7 mouse cellular contexts compared by ENCODE assay signal in the genomic region with DNA sequence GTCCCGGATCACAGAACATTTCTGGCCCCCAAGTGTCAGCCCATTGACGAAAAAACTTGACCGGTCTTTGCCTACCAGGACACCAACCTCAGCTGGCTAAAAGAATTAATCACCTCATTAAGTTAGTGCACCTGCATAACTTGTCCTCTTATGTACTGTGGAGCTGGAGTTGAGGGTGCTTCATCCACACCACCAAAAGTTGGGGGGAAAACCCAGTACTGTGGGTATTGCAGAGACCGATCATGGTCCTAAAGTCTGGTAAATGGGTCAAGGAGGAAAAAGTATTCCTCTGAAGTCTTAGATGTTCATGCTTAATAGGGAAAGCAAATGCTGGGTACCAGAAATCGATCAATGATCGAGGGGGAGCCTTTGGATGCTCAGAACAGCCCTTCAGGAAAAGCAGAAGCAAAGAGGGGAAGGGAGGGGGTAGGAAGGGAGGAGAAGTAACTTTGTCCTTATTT. TPM values are rescaled to one million over a fixed set of nuclear protein-coding genes. Genes with fewer than 3 reads are reported as not detected.
A peak's percentile ranks its signal among the peaks of the same experiment; 100 is the strongest.
DNase-seq lines count a peak whose midpoint lies in the region; ATAC-seq and TF ChIP-seq lines count a peak whose summit lies in the region.

No protein-coding gene starts in this region.

- no peak for TF ChIP-seq CTCF in lung, embryonic 14.5 days (IDR thresholded peaks at IDR 0.05; ENCODE audit: low read depth)
- TF ChIP-seq CTCF in small intestine, adult 2 months (IDR thresholded peaks at IDR 0.05; ENCODE audit: extremely low read depth, insufficient read length, insufficient replicate concordance, low read depth, low read length), result no peak

- TF ChIP-seq POLR2A in small intestine, adult 2 months (IDR thresholded peaks at IDR 0.05; ENCODE audit: low read depth, low read length), result no peak

- no peaks in the 10 kb centered on the region for H3K27me3 ChIP-seq in lung, embryonic 14.5 days (ENCODE audit: insufficient read depth, low read length)
- peaks cover 3% of the 10 kb centered on the region; the same call in 1 of the 2 replicates for H3K27me3 ChIP-seq in forebrain, embryonic 12.5 days
- H3K27me3 ChIP-seq in liver, embryonic 11.5 days (replicated peaks; ENCODE audit: control insufficient read depth, insufficient read depth, low read length), result no peaks in the 10 kb centered on the region
- H3K27me3 ChIP-seq in small intestine, adult 2 months (ENCODE audit: control insufficient read depth, insufficient read depth, low read length), result no peaks in the 10 kb centered on the region

- peak overlapping the region; percentile 100 for H3K4me3 ChIP-seq in lung, embryonic 14.5 days (ENCODE audit: low read depth, low read length)
- H3K4me3 ChIP-seq in forebrain, embryonic 12.5 days (replicated peaks), result peak overlapping the region; percentile 98
- H3K4me3 ChIP-seq in liver, embryonic 11.5 days (ENCODE audit: low read depth, low read length), result peak overlapping the region; percentile 100
- peak overlapping the region; percentile 87 for H3K4me3 ChIP-seq in small intestine, adult 2 months (ENCODE audit: low read depth, low read length)

- peak overlapping the region; percentile 97 for H3K4me2 ChIP-seq in lung, embryonic 14.5 days
- peak overlapping the region; percentile 96 for H3K4me2 ChIP-seq in forebrain, embryonic 12.5 days
- peak overlapping the region; percentile 92 for H3K4me2 ChIP-seq in liver, embryonic 11.5 days

- peak overlapping the region; percentile 97 for H3K9ac ChIP-seq in lung, embryonic 14.5 days
- H3K9ac ChIP-seq in forebrain, embryonic 12.5 days, result peak overlapping the region; percentile 97
- H3K9ac ChIP-seq in liver, embryonic 11.5 days (ENCODE audit: low read depth, low read length), result peak overlapping the region; percentile 100

- WGBS in lung, embryonic 14.5 days, result 43% methylated on average over 6 of the region's 6 CpGs
- WGBS in forebrain, embryonic 12.5 days, result 62% methylated on average over 6 of the region's 6 CpGs
- WGBS in liver, embryonic 11.5 days, result 32% methylated on average over 6 of the region's 6 CpGs
- 2% methylated on average over 6 of the region's 6 CpGs for WGBS in small intestine, adult 2 months

- H3K36me3 ChIP-seq in lung, embryonic 14.5 days (ENCODE audit: insufficient read depth), result peaks cover 53% of the 10 kb centered on the region
- H3K36me3 ChIP-seq in forebrain, embryonic 12.5 days (replicated peaks), result peaks cover 43% of the 10 kb centered on the region
- H3K36me3 ChIP-seq in liver, embryonic 11.5 days (ENCODE audit: control insufficient read depth, insufficient read depth, low read length), result peaks cover 34% of the 10 kb centered on the region
- peaks cover 46% of the 10 kb centered on the region for H3K36me3 ChIP-seq in small intestine, adult 2 months (ENCODE audit: control insufficient read depth, insufficient read depth, low read length)

- no peaks in the 10 kb centered on the region for H3K9me3 ChIP-seq in lung, embryonic 14.5 days (ENCODE audit: low read depth, low read length)
- no peaks in the 10 kb centered on the region for H3K9me3 ChIP-seq in forebrain, embryonic 12.5 days
- H3K9me3 ChIP-seq in liver, embryonic 11.5 days (ENCODE audit: control insufficient read depth, low read length), result no peaks in the 10 kb centered on the region

- DNase-seq in lung, embryonic 14.5 days, result no peak
- DNase-seq in lung, adult 18-20 months, result no peak
- DNase-seq in liver, embryonic 11.5 days (ENCODE audit: low spot score), result no peak
- DNase-seq in urinary bladder, postnatal 4 days (ENCODE audit: low spot score in 2 of 2), result no peak
- no peak for DNase-seq in kidney, postnatal 14 days

- H3K4me1 ChIP-seq in lung, embryonic 14.5 days (ENCODE audit: insufficient read depth), result peaks cover 22% of the 10 kb centered on the region
- H3K4me1 ChIP-seq in forebrain, embryonic 12.5 days, result peaks cover 59% of the 10 kb centered on the region
- H3K4me1 ChIP-seq in liver, embryonic 11.5 days (replicated peaks; ENCODE audit: control insufficient read depth, insufficient read depth, low read length), result peaks cover 69% of the 10 kb centered on the region
- peaks cover 32% of the 10 kb centered on the region for H3K4me1 ChIP-seq in small intestine, adult 2 months (ENCODE audit: control insufficient read depth, insufficient read depth, insufficient read length, low read length)

- no peak for ATAC-seq in lung, embryonic 14.5 days (ENCODE audit: insufficient read depth)
- ATAC-seq in forebrain, embryonic 12.5 days (ENCODE audit: low FRiP score), result no peak
- no peak for ATAC-seq in liver, embryonic 11.5 days (replicated peaks; ENCODE audit: low FRiP score)

- peak overlapping the region; percentile 99 for H3K27ac ChIP-seq in lung, embryonic 14.5 days (ENCODE audit: low read depth)
- H3K27ac ChIP-seq in forebrain, embryonic 12.5 days, result peak overlapping the region; percentile 98
- H3K27ac ChIP-seq in liver, embryonic 11.5 days (ENCODE audit: low read depth, low read length), result peak overlapping the region; percentile 100
- H3K27ac ChIP-seq in small intestine, adult 2 months (ENCODE audit: insufficient read depth, low read depth, low read length), result peak overlapping the region; percentile 99

RNA-seq across cellular contexts. Expression of gene Pfn1, which starts 1.5 kb away (rescaled TPM):
- polyA plus RNA-seq in lung, embryonic 14.5 days (2014; fragmentation: Nextera tagmentation; extraction: Ambion mirVana), result 2,124 and 2,138 TPM in 2 replicates
- 1,070 and 1,131 TPM in 2 replicates for polyA plus RNA-seq in forebrain, embryonic 12.5 days (2016; fragmentation: Nextera tagmentation; extraction: Ambion mirVana)
- polyA plus RNA-seq in liver, embryonic 11.5 days (2014; fragmentation: Nextera tagmentation; extraction: Ambion mirVana), result 2,285 and 2,367 TPM in 2 replicates
- 2,319 and 5,668 TPM in 2 replicates for polyA plus RNA-seq in small intestine, adult 2 months (2012; rRNA removed)

RNA-seq across cellular contexts. Expression of gene Eno3, which starts 4.1 kb away (rescaled TPM):
- 12.7 and 19.6 TPM in 2 replicates for polyA plus RNA-seq in lung, embryonic 14.5 days (2014; fragmentation: Nextera tagmentation; extraction: Ambion mirVana)
- 9.0 and 9.7 TPM in 2 replicates for polyA plus RNA-seq in forebrain, embryonic 12.5 days (2016; fragmentation: Nextera tagmentation; extraction: Ambion mirVana)
- 19.8 and 20.1 TPM in 2 replicates for polyA plus RNA-seq in liver, embryonic 11.5 days (2014; fragmentation: Nextera tagmentation; extraction: Ambion mirVana)
- polyA plus RNA-seq in small intestine, adult 2 months (2012; rRNA removed), result 3.3 and 12.7 TPM in 2 replicates

RNA-seq across cellular contexts. Expression of gene Slc25a11, which starts 5.6 kb away (rescaled TPM):
- polyA plus RNA-seq in lung, embryonic 14.5 days (2014; fragmentation: Nextera tagmentation; extraction: Ambion mirVana), result 128 and 133 TPM in 2 replicates
- polyA plus RNA-seq in forebrain, embryonic 12.5 days (2016; fragmentation: Nextera tagmentation; extraction: Ambion mirVana), result 139 and 141 TPM in 2 replicates
- 115 and 126 TPM in 2 replicates for polyA plus RNA-seq in liver, embryonic 11.5 days (2014; fragmentation: Nextera tagmentation; extraction: Ambion mirVana)
- polyA plus RNA-seq in small intestine, adult 2 months (2012; rRNA removed), result 109 and 147 TPM in 2 replicates

RNA-seq across cellular contexts. Expression of gene Rnf167, which starts 5.9 kb away (rescaled TPM):
- 97.0 and 98.8 TPM in 2 replicates for polyA plus RNA-seq in lung, embryonic 14.5 days (2014; fragmentation: Nextera tagmentation; extraction: Ambion mirVana)
- 85.1 and 96.1 TPM in 2 replicates for polyA plus RNA-seq in forebrain, embryonic 12.5 days (2016; fragmentation: Nextera tagmentation; extraction: Ambion mirVana)
- 113 and 114 TPM in 2 replicates for polyA plus RNA-seq in liver, embryonic 11.5 days (2014; fragmentation: Nextera tagmentation; extraction: Ambion mirVana)
- polyA plus RNA-seq in small intestine, adult 2 months (2012; rRNA removed), result 43.0 and 114 TPM in 2 replicates

RNA-seq across cellular contexts. Expression of gene Gp1ba, which starts 14.0 kb away (rescaled TPM):
- polyA plus RNA-seq in lung, embryonic 14.5 days (2014; fragmentation: Nextera tagmentation; extraction: Ambion mirVana), result 0.81 and 1.1 TPM in 2 replicates
- polyA plus RNA-seq in forebrain, embryonic 12.5 days (2016; fragmentation: Nextera tagmentation; extraction: Ambion mirVana), result 0.23 and 0.33 TPM in 2 replicates
- polyA plus RNA-seq in liver, embryonic 11.5 days (2014; fragmentation: Nextera tagmentation; extraction: Ambion mirVana), result 15.3 and 16.4 TPM in 2 replicates
- polyA plus RNA-seq in small intestine, adult 2 months (2012; rRNA removed), result 0.04 and 0.22 TPM in 2 replicates
